Mouse (Mus musculus) hindbrain, embryonic 11.5 days (tissue): ENCODE measurements around the gene Hamp2. TPM values are rescaled to one million over a fixed set of nuclear protein-coding genes. Genes with fewer than 3 reads are reported as not detected.

ENCODE experiments used
- ATAC-seq: fragments of 200-750 bp; cut with Nextera tagmentation; 2 replicates; pipeline ENCODE4 v1.8.0; 2017; ENCODE audit warnings: mild to moderate bottlenecking, moderate TSS enrichment, moderate library complexity; ENCODE audit not compliant: low FRiP score
- DNase-seq: peaks from one replicate; pipeline ENCODE4 v3.0.0-alpha.2; 2015; ENCODE audit warnings: low spot score
- H3K27ac ChIP-seq: fragments of 300-500 bp; sonication (generic); 2 replicates; pipeline ENCODE4 v1.5.1; 2014; ENCODE audit warnings: mild to moderate bottlenecking, low read depth, low read length
- H3K27me3 ChIP-seq: fragments of 300-500 bp; sonication (generic); 2 replicates; pipeline ENCODE4 v1.6.1; 2014; ENCODE audit warnings: mild to moderate bottlenecking, low read length, moderate library complexity, mixed read lengths; ENCODE audit not compliant: control insufficient read depth, insufficient read depth
- H3K36me3 ChIP-seq: fragments of 300-500 bp; sonication (generic); 2 replicates; pipeline ENCODE4 v1.6.1; 2014; ENCODE audit warnings: mild to moderate bottlenecking, low read length, moderate library complexity, mixed read lengths; ENCODE audit not compliant: control insufficient read depth, insufficient read depth
- H3K4me1 ChIP-seq: fragments of 300-500 bp; sonication (generic); replicated peaks from 2 replicates; pipeline ENCODE4 v1.6.1; 2014; ENCODE audit warnings: low read length, mixed read lengths; ENCODE audit not compliant: control insufficient read depth, insufficient read depth
- H3K4me2 ChIP-seq: fragments of 300-500 bp; sonication (generic); replicated peaks from 2 replicates; pipeline ENCODE4 v1.6.1; 2014; ENCODE audit warnings: mild to moderate bottlenecking, low read depth, low read length
- H3K4me3 ChIP-seq: fragments of 300-500 bp; sonication (generic); 2 replicates; pipeline ENCODE4 v1.5.1; 2014; ENCODE audit warnings: low read depth, low read length
- H3K9ac ChIP-seq: fragments of 300-500 bp; sonication (generic); 2 replicates; pipeline ENCODE4 v1.6.1; 2014; ENCODE audit warnings: low read depth, low read length
- H3K9me3 ChIP-seq: fragments of 300-500 bp; sonication (generic); 2 replicates; pipeline ENCODE4 v1.6.1; 2016; ENCODE audit warnings: low read length; ENCODE audit not compliant: control insufficient read depth
- WGBS: fragments of 180-500 bp; shearing (Covaris S2); extraction: QIAGEN DNeasy Blood & Tissue Kit; methylation state at CpG from one replicate; pipeline ENCODE4 v1.1.7; 2014; 5-methylcytosine and 5-hydroxymethylcytosine counted together
- polyA plus RNA-seq: library from polyadenylated mRNA; unstranded; fragments of >200 nt; fragmentation: Nextera tagmentation; extraction: Ambion mirVana; gene quantifications from 2 replicates; pipeline ENCODE4 v1.2.1, GENCODE M21; 2014

The Hamp2 gene
- polyA plus RNA-seq, 1 experiment from 2014 or later = not detected

- no peak overlapping the region for H3K4me2 ChIP-seq
- no peak overlapping the region for H3K27ac ChIP-seq
- 0 out of 2 replicates have a peak, but pooled peaks have one; percentile 22 for ATAC-seq
- H3K9me3 ChIP-seq = no peaks in the 10 kb centered on the region
- 25% methylated on average over 15 of the region's 15 CpGs for WGBS
- peak; percentile 83 for DNase-seq
- H3K36me3 ChIP-seq = no peaks in the 10 kb centered on the region
- no peaks in the 10 kb centered on the region for H3K4me1 ChIP-seq
- no peak overlapping the region for H3K4me3 ChIP-seq
- no peak overlapping the region for H3K9ac ChIP-seq
- H3K27me3 ChIP-seq = no peaks in the 10 kb centered on the region
These were observed 51.4 kb downstream of the Hamp2 start for GRCm38 (mm10) chr7:30873083-30873482.

Other genes starting within 250 kb of the Hamp2 start
- gene 2200002J24Rik, start 225.8 kb downstream of the Hamp2 start, polyA plus RNA-seq = not detected in 2 replicates
- 0.65 and 1.4 TPM in 2 replicates for gene Atp4a, start 212.5 kb downstream of the Hamp2 start, polyA plus RNA-seq
- 143 and 160 TPM in 2 replicates for gene Tmem147, start 195.1 kb downstream of the Hamp2 start, polyA plus RNA-seq
- 0.60 and 0.75 TPM in 2 replicates for gene Gapdhs, start 181.0 kb downstream of the Hamp2 start, polyA plus RNA-seq
- 0.39 and 0.42 TPM in 2 replicates for gene Sbsn, start 173.2 kb downstream of the Hamp2 start, polyA plus RNA-seq
- gene Dmkn, start 160.9 kb downstream of the Hamp2 start, polyA plus RNA-seq = 0.34 and 0.73 TPM in 2 replicates
- not detected in 2 replicates for gene Krtdap, start 136.8 kb downstream of the Hamp2 start, polyA plus RNA-seq
- gene Ffar2, start 100.9 kb downstream of the Hamp2 start, polyA plus RNA-seq = 0.20 TPM in 1 of 2 replicates, not detected in the other
- gene Ffar3, start 68.5 kb downstream of the Hamp2 start, polyA plus RNA-seq = not detected in 2 replicates
- gene Ffar1, start 63.1 kb downstream of the Hamp2 start, polyA plus RNA-seq = not detected in 2 replicates
- not detected in 2 replicates for gene Cd22, start 44.3 kb downstream of the Hamp2 start, polyA plus RNA-seq
- gene Mag, start 9.8 kb downstream of the Hamp2 start, polyA plus RNA-seq = 0.28 and 0.73 TPM in 2 replicates
- not detected in 2 replicates for gene Hamp, start 19.4 kb upstream of the Hamp2 start, polyA plus RNA-seq
- 23.5 and 25.4 TPM in 2 replicates for gene Usf2, start 32.1 kb upstream of the Hamp2 start, polyA plus RNA-seq
- gene Lsr, start 48.8 kb upstream of the Hamp2 start, polyA plus RNA-seq = 12.8 and 13.4 TPM in 2 replicates
- 0.59 and 1.1 TPM in 2 replicates for gene Fam187b, start 49.1 kb upstream of the Hamp2 start, polyA plus RNA-seq
- 12.3 and 14.1 TPM in 2 replicates for gene Fxyd5, start 117.8 kb upstream of the Hamp2 start, polyA plus RNA-seq
- gene Fxyd7, start 126.8 kb upstream of the Hamp2 start, polyA plus RNA-seq = 8.7 and 12.6 TPM in 2 replicates
- 15.6 and 18.1 TPM in 2 replicates for gene Fxyd1, start 132.5 kb upstream of the Hamp2 start, polyA plus RNA-seq
- gene Lgi4, start 134.7 kb upstream of the Hamp2 start, polyA plus RNA-seq = 1.0 and 2.8 TPM in 2 replicates
- 6.3 and 8.6 TPM in 2 replicates for gene Fxyd3, start 152.0 kb upstream of the Hamp2 start, polyA plus RNA-seq
- 0.56 and 1.4 TPM in 2 replicates for gene Hpn, start 190.6 kb upstream of the Hamp2 start, polyA plus RNA-seq
- 0.60 and 0.86 TPM in 2 replicates for gene Scn1b, start 202.3 kb upstream of the Hamp2 start, polyA plus RNA-seq
- gene Gramd1a, start 231.2 kb upstream of the Hamp2 start, polyA plus RNA-seq = 120 and 125 TPM in 2 replicates